Mouse (Mus musculus) intestine, embryonic 16.5 days (tissue): ENCODE measurements at regions not wholly inside any gene's neighbourhood (a gene's known extent, or its start where the extent isn't known, plus 50 kb on each side); places are given as distances from the start of the nearest gene placed in this dataset.

Experiments
- ATAC-seq: fragments of 200-750 bp; cut with Nextera tagmentation; 2 replicates; pipeline ENCODE4 v1.8.0; 2017; ENCODE audit warnings: moderate TSS enrichment, moderate library complexity
- H3K27ac ChIP-seq: fragments of 300-500 bp; sonication (generic); 2 replicates; pipeline ENCODE4 v1.5.1; 2014; ENCODE audit warnings: mild to moderate bottlenecking, low read length
- H3K27me3 ChIP-seq: fragments of 300-500 bp; sonication (generic); replicated peaks from 2 replicates; pipeline ENCODE4 v1.6.1; 2014; ENCODE audit warnings: low read length, control low read depth, mixed read lengths; ENCODE audit not compliant: control insufficient read depth, insufficient read depth
- H3K36me3 ChIP-seq: fragments of 300-500 bp; sonication (generic); 2 replicates; pipeline ENCODE4 v1.6.1; 2014; ENCODE audit warnings: low read length, control low read depth; ENCODE audit not compliant: control insufficient read depth, insufficient read depth
- H3K4me1 ChIP-seq: fragments of 300-500 bp; sonication (generic); 2 replicates; pipeline ENCODE4 v1.6.1; 2014; ENCODE audit warnings: low read length, control low read depth, mixed read lengths; ENCODE audit not compliant: control insufficient read depth, insufficient read depth
- H3K4me2 ChIP-seq: fragments of 300-500 bp; sonication (generic); 2 replicates; pipeline ENCODE4 v1.6.1; 2014; ENCODE audit warnings: low read depth, low read length, control low read depth
- H3K4me3 ChIP-seq: fragments of 300-500 bp; sonication (generic); 2 replicates; pipeline ENCODE4 v1.5.1; 2014; ENCODE audit warnings: mild to moderate bottlenecking, low read length
- H3K9ac ChIP-seq: fragments of 300-500 bp; sonication (generic); 2 replicates; pipeline ENCODE4 v1.6.1; 2014; ENCODE audit warnings: low read depth, low read length
- H3K9me3 ChIP-seq: fragments of 300-500 bp; sonication (generic); 2 replicates; pipeline ENCODE4 v1.6.1; 2016; ENCODE audit warnings: low read length, control low read depth; ENCODE audit not compliant: control insufficient read depth
- WGBS: fragments of 180-500 bp; shearing (Covaris S2); extraction: QIAGEN DNeasy Blood & Tissue Kit; methylation state at CpG from one replicate; pipeline ENCODE4 v1.1.7; 2014; 5-methylcytosine and 5-hydroxymethylcytosine counted together

GRCm38 (mm10) chr17:51635913-51636312 is 197.2 kb downstream of the Satb1 start:
- WGBS, result 95% methylated on average over 4 of the region's 4 CpGs
- Histone ChIP-seq H3K27ac (no peak overlapping the region), H3K4me3 (no peak overlapping the region), H3K9me3 (no peaks in the 10 kb centered on the region), H3K4me1 (no peaks in the 10 kb centered on the region), H3K27me3 (no peaks in the 10 kb centered on the region), H3K9ac (no peak overlapping the region), H3K36me3 (no peaks in the 10 kb centered on the region), H3K4me2 (no peak overlapping the region)
- ATAC-seq, result no peak

- ATAC-seq, result no peak
- Histone ChIP-seq H3K4me3 (no peak overlapping the region), H3K4me2 (no peak overlapping the region), H3K27me3 (no peaks in the 10 kb centered on the region), H3K4me1 (no peaks in the 10 kb centered on the region), H3K9me3 (no peaks in the 10 kb centered on the region), H3K36me3 (no peaks in the 10 kb centered on the region), H3K9ac (no peak overlapping the region), H3K27ac (no peak overlapping the region)
- WGBS, result 35% methylated on average over 2 of the region's 2 CpGs
Measured at GRCm38 (mm10) chr17:51631574-51631973, 201.5 kb downstream of the Satb1 start.

GRCm38 (mm10) chr17:51620528-51620927 is 212.6 kb downstream of the Satb1 start:
- no peaks in the 10 kb centered on the region for H3K36me3 ChIP-seq
- no peak overlapping the region for H3K27ac ChIP-seq
- H3K27me3 ChIP-seq, result no peaks in the 10 kb centered on the region
- 52% methylated on average over 3 of the region's 3 CpGs for WGBS
- ATAC-seq, result no peak
- H3K4me2 ChIP-seq, result no peak overlapping the region
- no peaks in the 10 kb centered on the region for H3K4me1 ChIP-seq
- H3K9me3 ChIP-seq, result no peaks in the 10 kb centered on the region
- no peak overlapping the region for H3K4me3 ChIP-seq
- H3K9ac ChIP-seq, result no peak overlapping the region

- 60% methylated on average over 1 of the region's 1 CpGs for WGBS
- Histone ChIP-seq H3K4me1 (no peaks in the 10 kb centered on the region), H3K27ac (no peak overlapping the region), H3K9me3 (no peaks in the 10 kb centered on the region), H3K4me2 (no peak overlapping the region), H3K9ac (no peak overlapping the region), H3K36me3 (no peaks in the 10 kb centered on the region), H3K27me3 (no peaks in the 10 kb centered on the region), H3K4me3 (no peak overlapping the region)
- ATAC-seq, result no peak
Measured at GRCm38 (mm10) chr17:51585263-51585662, 247.8 kb downstream of the Satb1 start.

- Histone ChIP-seq H3K4me2 (no peak overlapping the region), H3K27ac (no peak overlapping the region), H3K9ac (no peak overlapping the region), H3K4me1 (no peaks in the 10 kb centered on the region), H3K36me3 (no peaks in the 10 kb centered on the region), H3K4me3 (no peak overlapping the region), H3K27me3 (no peaks in the 10 kb centered on the region), H3K9me3 (no peaks in the 10 kb centered on the region)
- WGBS, result 72% methylated on average over 19 of the region's 19 CpGs
- no peak for ATAC-seq
Measured at GRCm38 (mm10) chr17:51583984-51584880, 248.9 kb downstream of the Satb1 start.

- Histone ChIP-seq H3K36me3 (no peaks in the 10 kb centered on the region), H3K27me3 (no peaks in the 10 kb centered on the region), H3K27ac (no peak overlapping the region), H3K4me1 (no peaks in the 10 kb centered on the region), H3K4me3 (no peak overlapping the region), H3K9ac (no peak overlapping the region), H3K9me3 (no peaks in the 10 kb centered on the region), H3K4me2 (0 out of 2 replicates have a peak overlapping the region, but pooled peaks have one; percentile 1)
- WGBS, result 63% methylated on average over 15 of the region's 15 CpGs
- peak; percentile 84 for ATAC-seq
Measured at GRCm38 (mm10) chr17:51583277-51583676, 249.8 kb downstream of the Satb1 start.

- no peaks in the 10 kb centered on the region for H3K9me3 ChIP-seq
- H3K4me2 ChIP-seq, result no peak overlapping the region
- H3K9ac ChIP-seq, result no peak overlapping the region
- 80% methylated on average over 3 of the region's 3 CpGs for WGBS
- no peaks in the 10 kb centered on the region for H3K36me3 ChIP-seq
- no peaks in the 10 kb centered on the region for H3K27me3 ChIP-seq
- H3K4me3 ChIP-seq, result no peak overlapping the region
- no peaks in the 10 kb centered on the region for H3K4me1 ChIP-seq
- H3K27ac ChIP-seq, result no peak overlapping the region
- no peak for ATAC-seq
Measured at GRCm38 (mm10) chr17:51555854-51556253, 277.2 kb downstream of the Satb1 start.

GRCm38 (mm10) chr17:51554446-51554845 is 278.6 kb downstream of the Satb1 start:
- no peaks in the 10 kb centered on the region for H3K36me3 ChIP-seq
- WGBS, result 73% methylated on average over 2 of the region's 2 CpGs
- no peak overlapping the region for H3K4me3 ChIP-seq
- H3K4me2 ChIP-seq, result no peak overlapping the region
- no peaks in the 10 kb centered on the region for H3K27me3 ChIP-seq
- H3K4me1 ChIP-seq, result no peaks in the 10 kb centered on the region
- H3K9me3 ChIP-seq, result no peaks in the 10 kb centered on the region
- no peak overlapping the region for H3K9ac ChIP-seq
- no peak overlapping the region for H3K27ac ChIP-seq
- ATAC-seq, result no peak

GRCm38 (mm10) chr17:51552277-51553015 is 280.6 kb downstream of the Satb1 start:
- ATAC-seq, result no peak
- WGBS, result 89% methylated on average over 5 of the region's 5 CpGs
- Histone ChIP-seq H3K4me2 (no peak overlapping the region), H3K36me3 (no peaks in the 10 kb centered on the region), H3K9ac (no peak overlapping the region), H3K27me3 (no peaks in the 10 kb centered on the region), H3K4me1 (no peaks in the 10 kb centered on the region), H3K4me3 (no peak overlapping the region), H3K9me3 (no peaks in the 10 kb centered on the region), H3K27ac (no peak overlapping the region)
